Mouse (Mus musculus): Measurements from ENCODE around the gene Tpm3. TPM values are rescaled to one million over a fixed set of nuclear protein-coding genes. Genes with fewer than 3 reads are reported as not detected.

Tpm3 gene
- polyA plus RNA-seq, 1 experiment from 2014 or later: 523 TPM

- H3K27ac ChIP-seq (ENCODE audit: low read depth, low read length): peak overlapping the region; percentile 89; the same call in 1 of the 2 replicates
- ATAC-seq (replicated peaks; ENCODE audit: low FRiP score) (no peak), DNase-seq (ENCODE audit: low spot score) (no peak)
- no peaks in the 10 kb centered on the region for H3K36me3 ChIP-seq (ENCODE audit: control insufficient read depth, insufficient read depth, low read length)
- no peaks in the 10 kb centered on the region for H3K9me3 ChIP-seq (ENCODE audit: control insufficient read depth, low read length)
- H3K9ac ChIP-seq (ENCODE audit: low read length): peak overlapping the region; percentile 85
- peak overlapping the region; percentile 83 for H3K4me2 ChIP-seq (ENCODE audit: low read depth, low read length, severe bottlenecking)
- H3K4me1 ChIP-seq (replicated peaks; ENCODE audit: control insufficient read depth, insufficient read depth, low read length): peaks cover 20% of the 10 kb centered on the region
- peak overlapping the region; percentile 92 for H3K4me3 ChIP-seq (ENCODE audit: low read depth, low read length)
- no peaks in the 10 kb centered on the region for H3K27me3 ChIP-seq (ENCODE audit: control insufficient read depth, insufficient read depth, low read length)
- WGBS: 0% methylated on average over 6 of the region's 6 CpGs
Observed at GRCm38 (mm10) chr3:90080498-90080863, 8.0 kb downstream of the Tpm3 start.

GRCm38 (mm10) chr3:90081365-90082240 lies 9.2 kb downstream of the Tpm3 start:
- WGBS: 86% methylated on average over 5 of the region's 5 CpGs
- no peaks in the 10 kb centered on the region for H3K9me3 ChIP-seq (ENCODE audit: control insufficient read depth, low read length)
- H3K27me3 ChIP-seq (ENCODE audit: control insufficient read depth, insufficient read depth, low read length): no peaks in the 10 kb centered on the region
- H3K4me1 ChIP-seq (replicated peaks; ENCODE audit: control insufficient read depth, insufficient read depth, low read length): peaks cover 20% of the 10 kb centered on the region
- H3K4me2 ChIP-seq (ENCODE audit: low read depth, low read length, severe bottlenecking): peak overlapping the region; percentile 26; the same call in 1 of the 2 replicates
- H3K36me3 ChIP-seq (ENCODE audit: control insufficient read depth, insufficient read depth, low read length): no peaks in the 10 kb centered on the region
- ATAC-seq (replicated peaks; ENCODE audit: low FRiP score): no peak
- H3K9ac ChIP-seq (ENCODE audit: low read length): 0 out of 2 replicates have a peak overlapping the region, but pooled peaks have one; percentile 18
- no peak for DNase-seq (ENCODE audit: low spot score)
- H3K27ac ChIP-seq (ENCODE audit: low read depth, low read length): no peak overlapping the region
- peak overlapping the region; percentile 5; the same call in 1 of the 2 replicates for H3K4me3 ChIP-seq (ENCODE audit: low read depth, low read length)

GRCm38 (mm10) chr3:90083034-90083433 lies 10.6 kb downstream of the Tpm3 start:
- Histone ChIP-seq H3K27me3 (ENCODE audit: control insufficient read depth, insufficient read depth, low read length) (no peaks in the 10 kb centered on the region), H3K4me2 (ENCODE audit: low read depth, low read length, severe bottlenecking) (no peak overlapping the region), H3K4me1 (replicated peaks; ENCODE audit: control insufficient read depth, insufficient read depth, low read length) (peaks cover 15% of the 10 kb centered on the region), H3K36me3 (ENCODE audit: control insufficient read depth, insufficient read depth, low read length) (peaks cover 3% of the 10 kb centered on the region; the same call in 1 of the 2 replicates), H3K9me3 (ENCODE audit: control insufficient read depth, low read length) (no peaks in the 10 kb centered on the region), H3K27ac (ENCODE audit: low read depth, low read length) (no peak overlapping the region), H3K9ac (ENCODE audit: low read length) (no peak overlapping the region), H3K4me3 (ENCODE audit: low read depth, low read length) (no peak overlapping the region)
- 73% methylated on average over 5 of the region's 5 CpGs for WGBS
- DNase-seq (ENCODE audit: low spot score) (no peak), ATAC-seq (replicated peaks; ENCODE audit: low FRiP score) (no peak)

DNA sequence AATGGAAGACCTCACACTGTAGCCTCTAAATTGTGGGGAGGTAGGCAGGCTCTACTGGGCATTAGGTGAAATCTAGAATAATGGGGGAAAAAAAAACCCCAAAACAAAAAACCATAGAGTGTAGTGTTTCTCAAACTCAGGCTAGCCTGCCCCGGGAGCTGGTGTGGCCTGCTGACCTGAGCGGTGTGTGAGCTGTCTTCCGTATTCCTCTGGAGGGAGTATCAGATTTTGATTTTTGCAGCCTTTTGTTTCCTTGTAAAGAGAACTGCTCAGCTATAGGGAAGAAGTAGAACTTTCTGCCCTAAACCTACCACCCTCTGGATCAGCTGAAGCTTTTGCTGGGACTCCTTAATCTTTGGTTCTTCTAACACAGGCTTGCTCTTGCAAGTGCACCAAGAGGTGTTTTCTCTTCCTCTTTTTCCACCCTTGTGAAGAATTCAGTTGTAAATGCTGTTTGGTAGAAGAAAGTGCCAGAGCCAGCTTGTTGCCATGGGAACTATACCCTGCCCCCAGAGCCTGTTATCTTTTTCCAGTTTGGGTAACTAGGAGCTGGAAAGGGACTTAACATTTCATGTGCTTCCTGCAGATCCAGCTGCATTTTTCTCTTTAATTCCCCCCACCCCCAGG lies 11.4 kb downstream of the Tpm3 start:
- peaks cover 15% of the 10 kb centered on the region for H3K4me1 ChIP-seq (replicated peaks; ENCODE audit: control insufficient read depth, insufficient read depth, low read length)
- H3K9ac ChIP-seq (ENCODE audit: low read length): no peak overlapping the region
- H3K36me3 ChIP-seq (ENCODE audit: control insufficient read depth, insufficient read depth, low read length): peaks cover 4% of the 10 kb centered on the region
- ATAC-seq (replicated peaks; ENCODE audit: low FRiP score) (no peak), DNase-seq (ENCODE audit: low spot score) (no peak)
- no peak overlapping the region for H3K27ac ChIP-seq (ENCODE audit: low read depth, low read length)
- WGBS: 56% methylated on average over 3 of the region's 3 CpGs
- no peak overlapping the region for H3K4me2 ChIP-seq (ENCODE audit: low read depth, low read length, severe bottlenecking)
- no peaks in the 10 kb centered on the region for H3K27me3 ChIP-seq (ENCODE audit: control insufficient read depth, insufficient read depth, low read length)
- H3K4me3 ChIP-seq (ENCODE audit: low read depth, low read length): no peak overlapping the region
- no peaks in the 10 kb centered on the region for H3K9me3 ChIP-seq (ENCODE audit: control insufficient read depth, low read length)

- H3K36me3 ChIP-seq (ENCODE audit: control insufficient read depth, insufficient read depth, low read length): peaks cover 10% of the 10 kb centered on the region
- H3K27me3 ChIP-seq (ENCODE audit: control insufficient read depth, insufficient read depth, low read length): no peaks in the 10 kb centered on the region
- no peak for DNase-seq (ENCODE audit: low spot score)
Observed at GRCm38 (mm10) chr3:90084790-90085189, 12.3 kb downstream of the Tpm3 start.

GRCm38 (mm10) chr3:90085281-90085680 lies 12.8 kb downstream of the Tpm3 start:
- H3K4me2 ChIP-seq (ENCODE audit: low read depth, low read length, severe bottlenecking): no peak overlapping the region
- H3K4me3 ChIP-seq (ENCODE audit: low read depth, low read length): no peak overlapping the region
- H3K9ac ChIP-seq (ENCODE audit: low read length): no peak overlapping the region
- H3K36me3 ChIP-seq (ENCODE audit: control insufficient read depth, insufficient read depth, low read length): peaks cover 13% of the 10 kb centered on the region
- no peaks in the 10 kb centered on the region for H3K9me3 ChIP-seq (ENCODE audit: control insufficient read depth, low read length)
- DNase-seq (ENCODE audit: low spot score) (no peak), ATAC-seq (replicated peaks; ENCODE audit: low FRiP score) (no peak)
- H3K4me1 ChIP-seq (replicated peaks; ENCODE audit: control insufficient read depth, insufficient read depth, low read length): peaks cover 13% of the 10 kb centered on the region
- H3K27me3 ChIP-seq (ENCODE audit: control insufficient read depth, insufficient read depth, low read length): no peaks in the 10 kb centered on the region
- no peak overlapping the region for H3K27ac ChIP-seq (ENCODE audit: low read depth, low read length)
- 95% methylated on average over 6 of the region's 6 CpGs for WGBS

More at GRCm38 (mm10) chr3:90084790-90085189, 12.3 kb downstream of the Tpm3 start:
- Histone ChIP-seq H3K4me2 (ENCODE audit: low read depth, low read length, severe bottlenecking) (no peak overlapping the region), H3K9ac (ENCODE audit: low read length) (no peak overlapping the region), H3K4me3 (ENCODE audit: low read depth, low read length) (no peak overlapping the region), H3K4me1 (replicated peaks; ENCODE audit: control insufficient read depth, insufficient read depth, low read length) (peaks cover 13% of the 10 kb centered on the region), H3K27ac (ENCODE audit: low read depth, low read length) (no peak overlapping the region), H3K9me3 (ENCODE audit: control insufficient read depth, low read length) (no peaks in the 10 kb centered on the region)
- no peak for ATAC-seq (replicated peaks; ENCODE audit: low FRiP score)
- 89% methylated on average over 4 of the region's 4 CpGs for WGBS

DNA sequence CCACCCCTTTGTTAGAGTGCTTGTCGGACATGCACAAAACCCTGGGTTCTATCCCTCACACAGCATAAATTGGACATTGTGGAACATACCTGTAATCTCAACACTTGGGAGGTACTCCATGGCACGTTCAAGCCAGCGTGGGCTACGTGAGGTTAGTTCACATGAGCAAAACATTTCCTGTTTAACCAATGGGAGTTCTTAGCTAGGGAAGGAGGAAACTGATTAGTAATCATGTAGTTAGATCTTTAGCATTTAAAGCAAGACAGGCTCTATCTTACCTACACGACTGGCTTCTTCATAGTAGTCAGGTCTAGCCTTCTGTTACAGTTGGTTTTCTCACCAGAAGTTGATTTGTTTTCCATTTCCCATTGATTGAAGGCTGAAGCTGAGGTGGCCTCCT lies 13.6 kb downstream of the Tpm3 start:
- peaks cover 12% of the 10 kb centered on the region for H3K4me1 ChIP-seq (replicated peaks; ENCODE audit: control insufficient read depth, insufficient read depth, low read length)
- H3K9ac ChIP-seq (ENCODE audit: low read length): no peak overlapping the region
- H3K9me3 ChIP-seq (ENCODE audit: control insufficient read depth, low read length): no peaks in the 10 kb centered on the region
- H3K4me3 ChIP-seq (ENCODE audit: low read depth, low read length): no peak overlapping the region
- H3K36me3 ChIP-seq (ENCODE audit: control insufficient read depth, insufficient read depth, low read length): peaks cover 19% of the 10 kb centered on the region
- H3K4me2 ChIP-seq (ENCODE audit: low read depth, low read length, severe bottlenecking): no peak overlapping the region
- WGBS: 93% methylated on average over 5 of the region's 5 CpGs
- ATAC-seq (replicated peaks; ENCODE audit: low FRiP score) (no peak), DNase-seq (ENCODE audit: low spot score) (no peak)
- no peak overlapping the region for H3K27ac ChIP-seq (ENCODE audit: low read depth, low read length)
- no peaks in the 10 kb centered on the region for H3K27me3 ChIP-seq (ENCODE audit: control insufficient read depth, insufficient read depth, low read length)

GRCm38 (mm10) chr3:90088617-90089016 lies 16.2 kb downstream of the Tpm3 start:
- ATAC-seq (replicated peaks; ENCODE audit: low FRiP score) (no peak), DNase-seq (ENCODE audit: low spot score) (no peak)
- Histone ChIP-seq H3K4me3 (ENCODE audit: low read depth, low read length) (no peak overlapping the region), H3K4me1 (replicated peaks; ENCODE audit: control insufficient read depth, insufficient read depth, low read length) (no peaks in the 10 kb centered on the region), H3K9ac (ENCODE audit: low read length) (no peak overlapping the region), H3K27me3 (ENCODE audit: control insufficient read depth, insufficient read depth, low read length) (no peaks in the 10 kb centered on the region), H3K36me3 (ENCODE audit: control insufficient read depth, insufficient read depth, low read length) (peaks cover 25% of the 10 kb centered on the region), H3K4me2 (ENCODE audit: low read depth, low read length, severe bottlenecking) (no peak overlapping the region), H3K27ac (ENCODE audit: low read depth, low read length) (no peak overlapping the region), H3K9me3 (ENCODE audit: control insufficient read depth, low read length) (no peaks in the 10 kb centered on the region)
- WGBS: 93% methylated on average over 2 of the region's 2 CpGs

All from forebrain, embryonic 11.5 days (tissue).